Mouse (Mus musculus): ENCODE results near the gene Fmnl2. TPM values are rescaled to one million over a fixed set of nuclear protein-coding genes. Genes with fewer than 3 reads are reported as not detected.

The Fmnl2 gene
- total and polyA plus RNA-seq, 3 experiments: 0.42 to 2.8 (median 2.1) TPM

DNA sequence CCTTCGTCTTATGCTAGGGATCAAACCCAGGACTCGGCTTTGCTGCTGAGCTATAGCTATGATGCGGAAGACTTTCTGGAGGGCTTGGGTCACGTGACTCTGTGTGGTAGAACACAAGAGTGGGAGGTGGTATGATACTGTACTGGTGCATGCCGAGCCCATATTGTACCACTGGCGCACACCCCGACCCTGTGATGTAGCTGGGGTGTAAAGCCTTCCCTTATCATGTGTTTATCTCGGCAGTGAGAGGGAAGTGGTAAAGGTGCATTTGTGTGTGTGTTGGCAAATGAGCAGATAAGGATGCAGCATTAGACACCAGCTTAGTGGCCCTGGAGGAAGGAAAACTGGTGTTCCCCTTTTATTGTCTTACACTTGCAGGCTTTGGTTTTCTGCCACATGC, 193.8 kb downstream of the Fmnl2 start:
- Histone ChIP-seq H3K4me2 (ENCODE audit: insufficient read depth, low read depth, poor library complexity, severe bottlenecking) (no peak overlapping the region), H3K4me1 (ENCODE audit: control insufficient read depth in 1 of 2, insufficient read depth in 2 of 2) (no peaks in the 10 kb centered on the region), H3K27ac (ENCODE audit: insufficient read depth, low read depth) (no peak overlapping the region), H3K36me3 (replicated peaks in 1 of 2; ENCODE audit: control insufficient read depth in 1 of 2, insufficient read depth in 1 of 2, low read length in 1 of 2) (no peaks in the 10 kb centered on the region), H3K9me3 (replicated peaks; ENCODE audit: low read length) (no peaks in the 10 kb centered on the region), H3K4me3 (replicated peaks in 1 of 3; ENCODE audit: low read depth in 2 of 3, low read length in 2 of 3, poor library complexity in 1 of 3) (no peak overlapping the region), H3K27me3 (replicated peaks) (no peaks in the 10 kb centered on the region), H3K9ac (ENCODE audit: insufficient read depth, low read depth) (no peak overlapping the region), H3K79me2 (replicated peaks; ENCODE audit: control insufficient read depth, extremely low read depth, insufficient read depth, poor library complexity, severe bottlenecking) (no peaks in the 10 kb centered on the region)
- DNase-seq (ENCODE audit: extremely low read depth): no peak
- dilution Hi-C loops (cut with MboI; ENCODE audit: extremely low pct_ligation_motif_present, extremely low pct_unique_long_range_greater_than_20kb, low sequenced_read_pairs) (no loop called here), in situ Hi-C loops (cut with MboI; ENCODE audit: low pct_ligation_motif_present, low pct_unique_long_range_greater_than_20kb, low sequenced_read_pairs) (no loop called here)
- no peak for TF ChIP-seq CHD2 (IDR thresholded peaks at IDR 0.05; ENCODE audit: low read length)

DNA sequence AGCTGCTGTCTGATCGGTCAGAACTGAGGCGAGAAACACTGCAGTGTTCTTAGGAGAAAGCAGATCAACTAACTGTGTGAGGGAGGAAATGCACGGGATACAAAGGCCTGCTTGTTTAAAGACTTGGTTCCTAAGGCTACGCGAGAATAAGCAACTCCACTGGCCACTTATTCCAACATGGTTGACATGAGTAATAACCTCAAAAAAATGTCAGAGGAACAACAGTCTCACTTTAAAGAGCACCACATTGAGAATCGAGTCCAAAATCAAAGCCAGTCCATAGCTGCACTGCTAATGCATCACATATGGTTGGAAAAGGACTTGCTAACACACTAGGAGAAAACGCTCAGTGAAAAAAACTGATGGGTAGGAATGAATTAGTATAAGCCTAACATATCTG, 196.1 kb downstream of the Fmnl2 start:
- Histone ChIP-seq H3K79me2 (replicated peaks; ENCODE audit: control insufficient read depth, extremely low read depth, insufficient read depth, poor library complexity, severe bottlenecking) (no peaks in the 10 kb centered on the region), H3K27me3 (replicated peaks) (no peaks in the 10 kb centered on the region), H3K4me3 (replicated peaks in 1 of 3; ENCODE audit: low read depth in 2 of 3, low read length in 2 of 3, poor library complexity in 1 of 3) (no peak overlapping the region), H3K36me3 (replicated peaks in 1 of 2; ENCODE audit: control insufficient read depth in 1 of 2, insufficient read depth in 1 of 2, low read length in 1 of 2) (no peaks in the 10 kb centered on the region), H3K4me1 (ENCODE audit: control insufficient read depth in 1 of 2, insufficient read depth in 2 of 2) (no peaks in the 10 kb centered on the region), H3K27ac (ENCODE audit: insufficient read depth, low read depth) (no peak overlapping the region), H3K9ac (ENCODE audit: insufficient read depth, low read depth) (no peak overlapping the region), H3K9me3 (replicated peaks; ENCODE audit: low read length) (no peaks in the 10 kb centered on the region), H3K4me2 (ENCODE audit: insufficient read depth, low read depth, poor library complexity, severe bottlenecking) (no peak overlapping the region)
- no peak for DNase-seq (ENCODE audit: extremely low read depth)
- TF ChIP-seq MAZ (IDR thresholded peaks at IDR 0.05; ENCODE audit: low read depth, low read length) (no peak), KAT2A (IDR thresholded peaks at IDR 0.05; ENCODE audit: insufficient replicate concordance, low read length) (no peak), CHD2 (IDR thresholded peaks at IDR 0.05; ENCODE audit: low read length) (no peak), ZNF384 (IDR thresholded peaks at IDR 0.05; ENCODE audit: low read depth, low read length) (no peak), CHD1 (IDR thresholded peaks at IDR 0.05; ENCODE audit: low read depth, low read length) (no peak), ELF1 (IDR thresholded peaks at IDR 0.05; ENCODE audit: low read depth, low read length) (no peak), POLR2A (IDR thresholded peaks at IDR 0.05; ENCODE audit: low read depth, low read length) (no peak), PAX5 (IDR thresholded peaks at IDR 0.05; ENCODE audit: low read length) (no peak), MAFK (IDR thresholded peaks at IDR 0.05; ENCODE audit: insufficient replicate concordance, low read length) (no peak), USF2 (conservative IDR thresholded peaks at IDR 0.05; ENCODE audit: low read depth, low read length) (no peak), TCF12 (IDR thresholded peaks at IDR 0.05; ENCODE audit: low read depth, low read length) (no peak), POLR2AphosphoS2 (IDR thresholded peaks at IDR 0.05; ENCODE audit: low read depth, low read length) (no peak), ETS1 (conservative IDR thresholded peaks at IDR 0.05; ENCODE audit: low read depth, low read length) (no peak), EP300 (IDR thresholded peaks at IDR 0.05; ENCODE audit: low read length) (no peak), MEF2A (IDR thresholded peaks at IDR 0.05; ENCODE audit: borderline replicate concordance, low read depth, low read length) (no peak), SIN3A (IDR thresholded peaks at IDR 0.05; ENCODE audit: low read length) (no peak), SMC3 (IDR thresholded peaks at IDR 0.05; ENCODE audit: low read depth, low read length) (no peak)
- in situ Hi-C loops (cut with MboI; ENCODE audit: low pct_ligation_motif_present, low pct_unique_long_range_greater_than_20kb, low sequenced_read_pairs): no loop called here
- dilution Hi-C loops (cut with MboI; ENCODE audit: extremely low pct_ligation_motif_present, extremely low pct_unique_long_range_greater_than_20kb, low sequenced_read_pairs): no loop called here

Data from CH12.LX (cell line).